Mouse (Mus musculus) ES-E14 (cell line): ENCODE results near the gene Appl2.

Experiments
- MAFK ChIP-seq: IDR thresholded peaks from 2 replicates; pipeline ENCODE4 v1.6.1; 2014; ENCODE audit warnings: mild to moderate bottlenecking, low read depth, low read length, inconsistent platforms; ENCODE audit not compliant: insufficient read depth
- ZC3H11A ChIP-seq: IDR thresholded peaks from 2 replicates; pipeline ENCODE4 v1.6.1; 2012; ENCODE audit warnings: low read depth, mild to moderate bottlenecking, inconsistent platforms, low read length, borderline replicate concordance

DNA sequence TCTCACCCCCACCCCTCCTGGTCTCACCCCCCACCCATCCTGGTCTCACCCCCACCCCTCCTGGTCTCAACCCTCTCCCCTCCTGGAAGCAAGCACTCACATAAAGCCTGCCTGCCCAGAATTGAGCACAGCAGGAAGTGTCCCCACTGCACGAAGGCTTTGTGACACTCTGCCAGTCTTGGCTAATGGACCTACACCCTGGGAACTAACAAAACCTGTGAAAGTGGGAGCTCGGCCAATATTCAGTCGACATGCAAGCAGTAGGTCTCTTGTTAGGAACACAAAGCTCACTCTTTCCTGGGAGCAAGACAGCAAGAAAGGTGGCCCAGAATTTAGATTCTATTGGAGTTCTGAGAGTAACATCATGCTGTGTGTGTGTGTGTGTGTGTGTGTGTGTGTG is 17.6 kb downstream of the Appl2 start:
- TF ChIP-seq MAFK: no peak
- TF ChIP-seq ZC3H11A: no peak
